ENCODE assay signal across 15 mouse cellular contexts in genomic region chr5:145071342-145071741, GRCm38 (mm10). TPM values are rescaled to one million over a fixed set of nuclear protein-coding genes. Genes with fewer than 3 reads are reported as not detected.
DNase-seq lines count a peak whose midpoint lies in the region; ATAC-seq and TF ChIP-seq lines count a peak whose summit lies in the region.
"Had no signal": no experiment of that assay in that cellular context is flagged by ENCODE, and none has a peak within 500 bp of the region (broad histone marks: within the 10 kb centered on the region; RNA-seq: fewer than 3 reads in every experiment).

No protein-coding gene starts in this region.

- ATAC-seq in lung, embryonic 14.5 days (ENCODE audit: insufficient read depth), result no peak

- H3K27ac ChIP-seq in lung, embryonic 14.5 days (ENCODE audit: low read depth), result no peak overlapping the region
- H3K27ac ChIP-seq: neural tube, embryonic 12.5 days had no signal

- H3K9me3 ChIP-seq in lung, embryonic 14.5 days (ENCODE audit: low read depth, low read length), result no peaks in the 10 kb centered on the region
- H3K9me3 ChIP-seq: neural tube, embryonic 12.5 days had no signal

- H3K4me3 ChIP-seq in lung, embryonic 14.5 days (ENCODE audit: low read depth, low read length), result no peak overlapping the region
- H3K4me3 ChIP-seq: neural tube, embryonic 12.5 days had no signal

- no peak overlapping the region for H3K9ac ChIP-seq in lung, embryonic 14.5 days
- H3K9ac ChIP-seq: neural tube, embryonic 12.5 days had no signal

- no peaks in the 10 kb centered on the region for H3K36me3 ChIP-seq in lung, embryonic 14.5 days (ENCODE audit: insufficient read depth)
- H3K36me3 ChIP-seq: neural tube, embryonic 12.5 days had no signal

- peak; percentile 56 for TF ChIP-seq CTCF in lung, embryonic 14.5 days (IDR thresholded peaks at IDR 0.05; ENCODE audit: low read depth)

- DNase-seq in cerebellum, postnatal 10 days, result peak; percentile 16 to 29
- no peak for DNase-seq in cerebellum, adult 11 months
- DNase-seq in lung, embryonic 14.5 days, result peak; percentile 51
- no peak for DNase-seq in lung, postnatal 10 days
- DNase-seq in embryo, embryonic 9.5 days (ENCODE audit: extremely low spot score), result peak; percentile 10
- peak; percentile 52 for DNase-seq in testis, postnatal 10 days (ENCODE audit: low spot score)
- DNase-seq in left cerebral cortex, postnatal 25 days (ENCODE audit: low spot score in 2 of 2), result no peak
- no peak for DNase-seq in gastrocnemius, adult 18-20 months (ENCODE audit: low spot score)
- DNase-seq: cerebellum, adult 18-20 months; heart, postnatal 36 days; lung, postnatal 4 days had no signal

- H3K4me2 ChIP-seq in lung, embryonic 14.5 days, result no peak overlapping the region
- H3K4me2 ChIP-seq: neural tube, embryonic 12.5 days had no signal

- no peaks in the 10 kb centered on the region for H3K27me3 ChIP-seq in lung, embryonic 14.5 days (ENCODE audit: insufficient read depth, low read length)
- H3K27me3 ChIP-seq: neural tube, embryonic 12.5 days had no signal

- 47% methylated on average over 6 of the region's 6 CpGs for WGBS in lung, embryonic 14.5 days

- no peaks in the 10 kb centered on the region for H3K4me1 ChIP-seq in lung, embryonic 14.5 days (ENCODE audit: insufficient read depth)
- H3K4me1 ChIP-seq: neural tube, embryonic 12.5 days had no signal

- intact Hi-C loops in left cerebral cortex, postnatal 25 days (cut with DNase I), result loop anchor here (10.0 kb wide), 1 partner anchor 187 kb away; no protein-coding TSS in a partner anchor

RNA-seq across cellular contexts. Expression of gene Arpc1a, which starts 12.3 kb away (rescaled TPM):
- polyA plus RNA-seq in lung, embryonic 14.5 days (2014; fragmentation: Nextera tagmentation; extraction: Ambion mirVana), result 144 and 148 TPM in 2 replicates
- 100 to 1,000 TPM; 203 to 205 TPM for total RNA-seq in left cerebral cortex, postnatal 25 days (2021)
- total RNA-seq in gastrocnemius, adult 18-20 months (2021), result 10 to 100 TPM; 23.6 to 30.9 TPM

RNA-seq across cellular contexts. Expression of gene Kpna7, which starts 12.5 kb away (rescaled TPM):
- not detected in 2 replicates for polyA plus RNA-seq in lung, embryonic 14.5 days (2014; fragmentation: Nextera tagmentation; extraction: Ambion mirVana)
- total RNA-seq in left cerebral cortex, postnatal 25 days (2021), result not detected
- not detected for total RNA-seq in gastrocnemius, adult 18-20 months (2021)
- total RNA-seq: heart, postnatal 36 days; layer of hippocampus, postnatal 14 days had no signal
- polyA plus RNA-seq: C2C12; neural tube, embryonic 12.5 days; spleen, adult 2 months had no signal

RNA-seq across cellular contexts. Expression of gene 1700018F24Rik, which starts 28.6 kb away (rescaled TPM):
- polyA plus RNA-seq in lung, embryonic 14.5 days (2014; fragmentation: Nextera tagmentation; extraction: Ambion mirVana), result not detected in 2 replicates
- total RNA-seq in left cerebral cortex, postnatal 25 days (2021), result not detected
- not detected for total RNA-seq in gastrocnemius, adult 18-20 months (2021)
- total RNA-seq: heart, postnatal 36 days; layer of hippocampus, postnatal 14 days had no signal
- polyA plus RNA-seq: C2C12; neural tube, embryonic 12.5 days; spleen, adult 2 months had no signal

RNA-seq across cellular contexts. Expression of gene Gm4871, which starts 38.8 kb away (rescaled TPM):
- polyA plus RNA-seq in lung, embryonic 14.5 days (2014; fragmentation: Nextera tagmentation; extraction: Ambion mirVana), result not detected in 2 replicates
- total RNA-seq in left cerebral cortex, postnatal 25 days (2021), result not detected
- total RNA-seq in gastrocnemius, adult 18-20 months (2021), result not detected
- total RNA-seq: heart, postnatal 36 days; layer of hippocampus, postnatal 14 days had no signal
- polyA plus RNA-seq: C2C12; neural tube, embryonic 12.5 days; spleen, adult 2 months had no signal

RNA-seq across cellular contexts. Expression of gene Arpc1b, which starts 42.7 kb away (rescaled TPM):
- 182 and 189 TPM in 2 replicates for polyA plus RNA-seq in lung, embryonic 14.5 days (2014; fragmentation: Nextera tagmentation; extraction: Ambion mirVana)
- 10 to 100 TPM; 23.0 to 25.1 TPM for total RNA-seq in left cerebral cortex, postnatal 25 days (2021)
- total RNA-seq in gastrocnemius, adult 18-20 months (2021), result 10 to 100 TPM; 17.2 to 25.7 TPM

Comparison
In these comparisons a context has a peak if more than half of its experiments do, and no peak if none do; other contexts are left out.
1. DNase-seq: peak in cerebellum, postnatal 10 days (2 of 2), lung, embryonic 14.5 days (single experiment), embryo, embryonic 9.5 days (single experiment) and testis, postnatal 10 days (single experiment); none in cerebellum, adult 11 months (single experiment), lung, postnatal 10 days (single experiment), left cerebral cortex, postnatal 25 days (0 of 2) and gastrocnemius, adult 18-20 months (single experiment).
2. RNA of gene Arpc1a, which starts 12.3 kb away (total RNA-seq): 203 to 205 TPM in left cerebral cortex, postnatal 25 days; 23.6 to 30.9 TPM in gastrocnemius, adult 18-20 months; every median in the first group is over 4 times any median in the second.